Mouse (Mus musculus): ENCODE measurements around the gene Tex44. TPM values are rescaled to one million over a fixed set of nuclear protein-coding genes. Genes with fewer than 3 reads are reported as not detected.
A peak's percentile ranks its signal among the peaks of the same experiment; 100 is the strongest.

Tex44 gene
- polyA plus RNA-seq, 1 experiment from 2014 or later: not detected

GRCm38 (mm10) chr1:86409476-86409875 is 16.7 kb upstream of the Tex44 start:
- Histone ChIP-seq H3K27ac (ENCODE audit: low read length) (no peak overlapping the region), H3K9ac (replicated peaks; ENCODE audit: low read depth, low read length) (no peak overlapping the region), H3K27me3 (ENCODE audit: control insufficient read depth, insufficient read depth, low read length) (no peaks in the 10 kb centered on the region), H3K4me3 (ENCODE audit: low read depth, low read length) (no peak overlapping the region), H3K36me3 (ENCODE audit: control insufficient read depth, insufficient read depth, low read length) (no peaks in the 10 kb centered on the region), H3K9me3 (ENCODE audit: control insufficient read depth, low read depth, low read length) (no peaks in the 10 kb centered on the region; the same call in 1 of the 2 replicates), H3K4me1 (ENCODE audit: control insufficient read depth, insufficient read depth, low read length) (0 out of 2 replicates have a peak, but pooled peaks cover 5% of the 10 kb centered on the region), H3K4me2 (replicated peaks; ENCODE audit: low read depth, low read length) (no peak overlapping the region)
- ATAC-seq (ENCODE audit: insufficient number of reproducible peaks, insufficient read depth, low FRiP score, low read depth): no peak
- WGBS: 80% methylated on average over 2 of the region's 2 CpGs

- Histone ChIP-seq H3K4me1 (ENCODE audit: control insufficient read depth, insufficient read depth, low read length) (no peaks in the 10 kb centered on the region), H3K9ac (replicated peaks; ENCODE audit: low read depth, low read length) (no peak overlapping the region), H3K4me3 (ENCODE audit: low read depth, low read length) (no peak overlapping the region), H3K27ac (ENCODE audit: low read length) (no peak overlapping the region), H3K9me3 (ENCODE audit: control insufficient read depth, low read depth, low read length) (no peaks in the 10 kb centered on the region), H3K27me3 (ENCODE audit: control insufficient read depth, insufficient read depth, low read length) (no peaks in the 10 kb centered on the region), H3K4me2 (replicated peaks; ENCODE audit: low read depth, low read length) (no peak overlapping the region), H3K36me3 (ENCODE audit: control insufficient read depth, insufficient read depth, low read length) (no peaks in the 10 kb centered on the region)
- ATAC-seq (ENCODE audit: insufficient number of reproducible peaks, insufficient read depth, low FRiP score, low read depth): no peak
- WGBS: 81% methylated on average over 5 of the region's 5 CpGs
Observed at GRCm38 (mm10) chr1:86414715-86415114, 11.4 kb upstream of the Tex44 start.

DNA sequence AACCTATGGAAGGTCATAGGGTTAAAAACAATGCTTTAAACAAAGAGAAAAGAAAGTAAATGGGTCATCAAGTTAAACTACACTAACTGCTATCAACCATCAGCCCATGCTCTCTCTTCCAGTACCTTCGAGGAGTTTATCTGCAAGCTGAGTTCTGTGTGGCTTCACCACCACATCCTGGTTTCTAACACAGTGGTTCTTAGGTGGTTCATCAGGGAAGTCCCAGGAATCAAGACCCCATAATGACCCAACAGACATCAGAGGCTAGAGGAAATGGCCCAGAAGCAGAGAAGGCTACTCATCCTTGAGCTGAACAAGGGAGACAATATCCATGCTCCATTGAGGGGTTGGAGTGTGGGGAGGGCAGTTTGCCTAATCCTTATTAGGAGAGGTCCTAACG is 11.0 kb upstream of the Tex44 start:
- Histone ChIP-seq H3K4me1 (ENCODE audit: control insufficient read depth, insufficient read depth, low read length) (no peaks in the 10 kb centered on the region), H3K4me2 (replicated peaks; ENCODE audit: low read depth, low read length) (no peak overlapping the region), H3K36me3 (ENCODE audit: control insufficient read depth, insufficient read depth, low read length) (no peaks in the 10 kb centered on the region), H3K27ac (ENCODE audit: low read length) (no peak overlapping the region), H3K9ac (replicated peaks; ENCODE audit: low read depth, low read length) (no peak overlapping the region), H3K9me3 (ENCODE audit: control insufficient read depth, low read depth, low read length) (no peaks in the 10 kb centered on the region), H3K27me3 (ENCODE audit: control insufficient read depth, insufficient read depth, low read length) (no peaks in the 10 kb centered on the region), H3K4me3 (ENCODE audit: low read depth, low read length) (no peak overlapping the region)
- WGBS: 69% methylated on average over 2 of the region's 2 CpGs
- no peak for ATAC-seq (ENCODE audit: insufficient number of reproducible peaks, insufficient read depth, low FRiP score, low read depth)

- WGBS: 59% methylated on average over 7 of the region's 7 CpGs
- Histone ChIP-seq H3K27me3 (ENCODE audit: control insufficient read depth, insufficient read depth, low read length) (no peaks in the 10 kb centered on the region), H3K4me3 (ENCODE audit: low read depth, low read length) (no peak overlapping the region), H3K27ac (ENCODE audit: low read length) (no peak overlapping the region), H3K9ac (replicated peaks; ENCODE audit: low read depth, low read length) (no peak overlapping the region), H3K4me2 (replicated peaks; ENCODE audit: low read depth, low read length) (no peak overlapping the region), H3K36me3 (ENCODE audit: control insufficient read depth, insufficient read depth, low read length) (no peaks in the 10 kb centered on the region), H3K4me1 (ENCODE audit: control insufficient read depth, insufficient read depth, low read length) (no peaks in the 10 kb centered on the region), H3K9me3 (ENCODE audit: control insufficient read depth, low read depth, low read length) (no peaks in the 10 kb centered on the region)
- peak; percentile 61; the same call in 1 of the 2 replicates for ATAC-seq (ENCODE audit: insufficient number of reproducible peaks, insufficient read depth, low FRiP score, low read depth)
Observed at GRCm38 (mm10) chr1:86415612-86416184, 10.4 kb upstream of the Tex44 start.

GRCm38 (mm10) chr1:86416321-86416720 is 9.8 kb upstream of the Tex44 start:
- Histone ChIP-seq H3K4me1 (ENCODE audit: control insufficient read depth, insufficient read depth, low read length) (0 out of 2 replicates have a peak, but pooled peaks cover 4% of the 10 kb centered on the region), H3K27ac (ENCODE audit: low read length) (no peak overlapping the region), H3K4me2 (replicated peaks; ENCODE audit: low read depth, low read length) (no peak overlapping the region), H3K9ac (replicated peaks; ENCODE audit: low read depth, low read length) (no peak overlapping the region), H3K36me3 (ENCODE audit: control insufficient read depth, insufficient read depth, low read length) (no peaks in the 10 kb centered on the region), H3K27me3 (ENCODE audit: control insufficient read depth, insufficient read depth, low read length) (no peaks in the 10 kb centered on the region), H3K4me3 (ENCODE audit: low read depth, low read length) (no peak overlapping the region), H3K9me3 (ENCODE audit: control insufficient read depth, low read depth, low read length) (no peaks in the 10 kb centered on the region)
- 70% methylated on average over 6 of the region's 6 CpGs for WGBS
- no peak for ATAC-seq (ENCODE audit: insufficient number of reproducible peaks, insufficient read depth, low FRiP score, low read depth)

- Histone ChIP-seq H3K4me3 (ENCODE audit: low read depth, low read length) (no peak overlapping the region), H3K4me2 (replicated peaks; ENCODE audit: low read depth, low read length) (no peak overlapping the region), H3K4me1 (ENCODE audit: control insufficient read depth, insufficient read depth, low read length) (0 out of 2 replicates have a peak, but pooled peaks cover 4% of the 10 kb centered on the region), H3K27ac (ENCODE audit: low read length) (no peak overlapping the region), H3K9me3 (ENCODE audit: control insufficient read depth, low read depth, low read length) (no peaks in the 10 kb centered on the region), H3K27me3 (ENCODE audit: control insufficient read depth, insufficient read depth, low read length) (no peaks in the 10 kb centered on the region), H3K9ac (replicated peaks; ENCODE audit: low read depth, low read length) (no peak overlapping the region), H3K36me3 (ENCODE audit: control insufficient read depth, insufficient read depth, low read length) (no peaks in the 10 kb centered on the region)
- 39% methylated on average over 10 of the region's 10 CpGs for WGBS
- ATAC-seq (ENCODE audit: insufficient number of reproducible peaks, insufficient read depth, low FRiP score, low read depth): no peak
Observed at GRCm38 (mm10) chr1:86421007-86421406, 5.1 kb upstream of the Tex44 start.

GRCm38 (mm10) chr1:86423879-86424278 is 2.2 kb upstream of the Tex44 start:
- H3K4me1 ChIP-seq (ENCODE audit: control insufficient read depth, insufficient read depth, low read length): 0 out of 2 replicates have a peak, but pooled peaks cover 4% of the 10 kb centered on the region
- WGBS: 77% methylated on average over 5 of the region's 5 CpGs

GRCm38 (mm10) chr1:86424336-86424735 is 1.8 kb upstream of the Tex44 start:
- no peak overlapping the region for H3K4me3 ChIP-seq (ENCODE audit: low read depth, low read length)
- 94% methylated on average over 1 of the region's 1 CpGs for WGBS
- no peaks in the 10 kb centered on the region for H3K36me3 ChIP-seq (ENCODE audit: control insufficient read depth, insufficient read depth, low read length)
- H3K27ac ChIP-seq (ENCODE audit: low read length): no peak overlapping the region
- no peaks in the 10 kb centered on the region for H3K9me3 ChIP-seq (ENCODE audit: control insufficient read depth, low read depth, low read length)
- H3K4me1 ChIP-seq (ENCODE audit: control insufficient read depth, insufficient read depth, low read length): 0 out of 2 replicates have a peak, but pooled peaks cover 4% of the 10 kb centered on the region
- H3K4me2 ChIP-seq (replicated peaks; ENCODE audit: low read depth, low read length): no peak overlapping the region
- no peak overlapping the region for H3K9ac ChIP-seq (replicated peaks; ENCODE audit: low read depth, low read length)
- ATAC-seq (ENCODE audit: insufficient number of reproducible peaks, insufficient read depth, low FRiP score, low read depth): no peak
- no peaks in the 10 kb centered on the region for H3K27me3 ChIP-seq (ENCODE audit: control insufficient read depth, insufficient read depth, low read length)

More at GRCm38 (mm10) chr1:86423879-86424278, 2.2 kb upstream of the Tex44 start:
- Histone ChIP-seq H3K9ac (replicated peaks; ENCODE audit: low read depth, low read length) (no peak overlapping the region), H3K27ac (ENCODE audit: low read length) (no peak overlapping the region), H3K4me3 (ENCODE audit: low read depth, low read length) (no peak overlapping the region), H3K9me3 (ENCODE audit: control insufficient read depth, low read depth, low read length) (no peaks in the 10 kb centered on the region), H3K4me2 (replicated peaks; ENCODE audit: low read depth, low read length) (no peak overlapping the region), H3K36me3 (ENCODE audit: control insufficient read depth, insufficient read depth, low read length) (no peaks in the 10 kb centered on the region), H3K27me3 (ENCODE audit: control insufficient read depth, insufficient read depth, low read length) (no peaks in the 10 kb centered on the region)
- no peak for ATAC-seq (ENCODE audit: insufficient number of reproducible peaks, insufficient read depth, low FRiP score, low read depth)

Measured in stomach, embryonic 14.5 days (tissue).